Mouse (Mus musculus) cerebellum, adult 2 months (tissue): ENCODE measurements around the gene Tenm2.

ENCODE experiments used
- CTCF ChIP-seq: fragments of 200-500 bp; IDR thresholded peaks from 2 replicates; pipeline ENCODE4 v1.5.1; 2011; ENCODE audit warnings: low read depth, mild to moderate bottlenecking, control low read depth, low read length, moderate library complexity, borderline replicate concordance; ENCODE audit not compliant: insufficient read depth
- POLR2A ChIP-seq: fragments of 200-500 bp; IDR thresholded peaks from 2 replicates; pipeline ENCODE4 v1.6.1; 2011; ENCODE audit warnings: low read length, control low read depth, borderline replicate concordance; ENCODE audit not compliant: insufficient read depth

GRCm38 (mm10) chr11:36613807-36614206 is 622.0 kb downstream of the Tenm2 start:
- no peak for TF ChIP-seq CTCF
- TF ChIP-seq POLR2A: no peak
